Mouse (Mus musculus) lung, adult 2 months (tissue): ENCODE measurements around the gene Stk24. TPM values are rescaled to one million over a fixed set of nuclear protein-coding genes. Genes with fewer than 3 reads are reported as not detected.

Source experiments
- DNase-seq: peaks from one replicate; pipeline ENCODE4 v3.0.0; 2022
- H3K4me1 ChIP-seq: fragments of 200-500 bp; 2 replicates; pipeline ENCODE4 v1.6.1; 2011; ENCODE audit warnings: low read length; ENCODE audit not compliant: control insufficient read depth, insufficient read depth
- H3K4me3 ChIP-seq: fragments of 200-500 bp; replicated peaks from 2 replicates; pipeline ENCODE3; 2011; ENCODE audit warnings: low read depth, mild to moderate bottlenecking, control low read depth, low read length; ENCODE audit errors: extremely low read depth
- CTCF ChIP-seq: fragments of 200-500 bp; IDR thresholded peaks from 2 replicates; pipeline ENCODE4 v1.5.1; 2011; ENCODE audit warnings: mild to moderate bottlenecking, low read length, control low read depth; ENCODE audit not compliant: insufficient read depth
- POLR2A ChIP-seq: fragments of 200-500 bp; IDR thresholded peaks from 2 replicates; pipeline ENCODE4 v1.6.1; 2011; ENCODE audit warnings: low read depth, mild to moderate bottlenecking, control low read depth, low read length, borderline replicate concordance; ENCODE audit errors: extremely low read depth
- WGBS: fragments of 180-500 bp; shearing (Covaris S2); methylation state at CpG from one replicate; pipeline ENCODE4 v1.1.7; 2018; 5-methylcytosine and 5-hydroxymethylcytosine counted together
- polyA plus RNA-seq: library from polyadenylated mRNA; depleted of rRNA; stranded (reverse); fragments of >200 nt; gene quantifications from 2 replicates; pipeline ENCODE4 v1.2.3, GENCODE M21; 2012

Gene Stk24
- polyA plus RNA-seq, 1 experiment = 26.9 TPM

DNA sequence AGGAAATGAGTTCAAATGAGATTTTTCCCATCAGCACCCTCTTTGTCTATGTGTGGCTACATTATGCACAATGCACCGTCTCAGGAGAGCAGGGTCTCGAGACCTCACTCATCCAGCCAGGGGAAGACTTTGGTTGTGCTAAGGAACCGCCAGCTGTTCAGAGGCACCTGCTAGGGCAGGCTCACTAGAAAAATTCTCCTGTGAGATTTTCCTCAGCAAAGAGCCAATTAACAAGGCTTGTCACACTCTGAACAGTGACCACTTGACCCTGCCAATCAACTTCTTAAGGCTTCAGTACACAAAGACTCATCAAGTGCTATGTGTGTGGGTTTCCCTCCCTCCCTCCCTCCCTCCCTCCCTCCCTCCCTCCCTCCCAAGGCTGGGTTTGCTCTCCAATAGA, 4.0 kb upstream of the Stk24 start:
- H3K4me3 ChIP-seq = no peak overlapping the region
- DNase-seq = no peak
- no peak for TF ChIP-seq CTCF
- TF ChIP-seq POLR2A = no peak
- peaks cover 5% of the 10 kb centered on the region; the same call in 1 of the 2 replicates for H3K4me1 ChIP-seq
- 59% methylated on average over 3 of the region's 3 CpGs for WGBS

DNA sequence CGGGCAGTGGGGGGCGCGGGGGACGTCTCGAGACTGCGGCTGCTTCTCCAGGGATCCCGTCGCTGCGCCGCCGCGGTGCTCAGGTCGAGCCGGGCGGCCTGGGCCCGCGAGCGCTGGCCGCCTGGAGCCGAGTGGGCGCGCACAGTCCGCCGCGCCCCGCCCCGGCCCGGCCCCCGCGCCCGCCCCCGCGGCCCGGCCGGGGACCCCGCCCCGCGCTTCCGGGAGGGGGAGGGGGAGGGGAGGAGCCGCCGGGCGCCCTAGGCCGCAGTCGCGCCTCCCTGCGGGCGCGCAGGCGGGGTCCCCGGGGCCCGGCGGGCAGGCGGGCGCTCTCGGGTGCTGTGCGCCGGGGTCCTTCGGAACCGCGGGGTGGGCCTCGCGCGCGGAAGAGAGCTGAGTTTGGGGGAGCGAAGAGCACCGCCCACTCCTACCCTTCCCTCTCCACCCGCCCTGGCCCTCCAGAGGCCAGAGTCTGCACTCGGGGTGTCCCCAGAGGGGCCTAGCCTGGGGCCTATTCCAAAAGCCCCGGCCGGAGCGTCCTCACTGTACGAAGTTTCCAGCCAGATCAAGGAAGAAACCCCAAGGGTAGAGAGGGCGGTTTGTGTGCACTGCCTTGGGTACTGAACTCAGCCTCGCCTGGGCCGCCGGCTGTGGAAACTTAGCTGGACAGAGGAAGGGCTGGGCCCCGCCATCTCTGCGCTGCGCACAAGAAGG, 540 bp downstream of the Stk24 start:
- WGBS = under 1% methylated on average over 62 of the region's 79 CpGs
- DNase-seq = peak; percentile 83
- peak overlapping the region; percentile 84 for H3K4me3 ChIP-seq
- TF ChIP-seq POLR2A (peak; percentile 47; the same call in 1 of the 2 replicates), CTCF (no peak)
- H3K4me1 ChIP-seq = peaks cover 11% of the 10 kb centered on the region

GRCm38 (mm10) chr14:121378243-121379115, 1.3 kb downstream of the Stk24 start:
- TF ChIP-seq POLR2A (0 out of 2 replicates have a peak, but pooled peaks have one; percentile 3), CTCF (no peak)
- H3K4me3 ChIP-seq = peak overlapping the region; percentile 74
- WGBS = under 1% methylated on average over 82 of the region's 83 CpGs
- peaks cover 16% of the 10 kb centered on the region for H3K4me1 ChIP-seq
- peak; percentile 86 for DNase-seq

GRCm38 (mm10) chr14:121376566-121376965, 3.2 kb downstream of the Stk24 start:
- peaks cover 24% of the 10 kb centered on the region for H3K4me1 ChIP-seq
- 31% methylated on average over 6 of the region's 6 CpGs for WGBS
- H3K4me3 ChIP-seq = no peak overlapping the region
- TF ChIP-seq POLR2A = no peak
- TF ChIP-seq CTCF = no peak
- DNase-seq = no peak

GRCm38 (mm10) chr14:121373901-121374300, 5.9 kb downstream of the Stk24 start:
- H3K4me1 ChIP-seq = peaks cover 25% of the 10 kb centered on the region

DNA sequence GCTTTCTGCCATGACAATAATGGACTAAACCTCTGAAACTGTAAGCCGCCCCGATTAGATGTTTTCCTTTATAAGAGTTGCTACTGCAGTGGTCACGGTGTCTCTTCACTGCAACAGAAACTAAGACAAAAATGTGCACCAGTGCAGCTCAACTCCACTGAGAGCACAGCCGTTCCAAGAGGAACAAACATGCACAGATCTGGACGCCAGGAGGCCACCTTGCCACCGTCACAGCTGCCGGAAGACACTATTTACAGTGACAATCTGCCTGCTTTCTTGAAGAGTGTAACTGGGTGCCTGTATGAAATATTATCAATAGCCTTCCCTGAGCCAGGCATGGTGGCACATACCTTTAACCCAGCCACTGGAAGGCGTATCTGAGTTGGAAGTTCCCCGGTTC, 6.8 kb downstream of the Stk24 start:
- peak; percentile 46 for TF ChIP-seq CTCF
- no peak for TF ChIP-seq POLR2A
- no peak for DNase-seq

More at GRCm38 (mm10) chr14:121373901-121374300, 5.9 kb downstream of the Stk24 start:
- H3K4me3 ChIP-seq = no peak overlapping the region
- no peak for DNase-seq
- TF ChIP-seq CTCF (no peak), POLR2A (no peak)
- 55% methylated on average over 4 of the region's 4 CpGs for WGBS

DNA sequence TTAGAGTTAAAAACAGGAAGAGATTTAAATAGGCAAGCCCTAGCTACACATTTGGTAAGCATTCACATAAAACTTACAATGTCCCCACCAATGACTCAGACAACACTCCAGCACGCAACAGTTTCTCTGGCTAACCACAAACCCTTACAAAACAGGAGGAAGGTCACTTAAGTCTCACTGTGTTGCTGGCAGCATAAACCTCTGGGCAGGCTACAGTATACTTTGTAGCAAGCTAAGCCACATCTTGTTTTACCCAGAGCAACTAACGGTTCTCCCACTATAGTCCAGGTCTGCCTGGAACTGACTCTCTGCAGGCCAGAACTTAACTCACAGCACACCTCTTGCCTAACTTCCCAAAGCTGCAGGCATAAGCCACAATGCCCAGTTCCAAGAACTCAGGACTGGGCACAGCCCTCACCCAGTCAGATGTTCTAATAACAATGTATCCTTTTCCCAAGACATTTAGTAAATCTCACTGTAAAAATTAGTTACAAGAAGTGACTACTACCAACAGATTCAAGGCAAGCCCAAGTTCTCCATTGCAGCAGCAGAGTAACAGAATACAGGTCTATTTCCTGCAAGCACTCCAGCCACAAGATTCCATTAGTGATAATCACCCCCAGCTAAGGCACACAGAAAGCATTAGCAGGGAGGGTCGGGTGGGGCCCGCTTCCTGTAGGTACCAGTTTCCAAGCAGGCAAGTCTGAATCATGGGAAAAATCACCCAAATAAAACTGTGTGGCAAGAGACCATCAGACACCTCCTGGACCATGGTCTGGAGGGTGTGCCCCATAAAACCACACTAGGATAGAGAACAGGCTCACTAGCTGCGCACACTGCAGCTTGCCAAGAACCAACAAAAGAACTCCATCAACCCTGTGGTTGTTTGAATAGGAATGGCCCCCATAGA, 7.6 kb downstream of the Stk24 start:
- Histone ChIP-seq H3K4me3 (no peak overlapping the region), H3K4me1 (peaks cover 42% of the 10 kb centered on the region)
- TF ChIP-seq POLR2A (no peak), CTCF (no peak)
- DNase-seq = no peak
- WGBS = 31% methylated on average over 5 of the region's 5 CpGs

More for the DNA sequence above, 6.8 kb downstream of the Stk24 start:
- Histone ChIP-seq H3K4me1 (peaks cover 33% of the 10 kb centered on the region), H3K4me3 (no peak overlapping the region)
- WGBS = 52% methylated on average over 9 of the region's 9 CpGs

GRCm38 (mm10) chr14:121369385-121369784, 10.4 kb downstream of the Stk24 start:
- Histone ChIP-seq H3K4me1 (peaks cover 55% of the 10 kb centered on the region), H3K4me3 (no peak overlapping the region)
- no peak for TF ChIP-seq POLR2A
- TF ChIP-seq CTCF = no peak
- 58% methylated on average over 5 of the region's 5 CpGs for WGBS
- DNase-seq = no peak

GRCm38 (mm10) chr14:121368108-121368705, 11.6 kb downstream of the Stk24 start:
- Histone ChIP-seq H3K4me1 (peaks cover 50% of the 10 kb centered on the region), H3K4me3 (no peak overlapping the region)
- no peak for TF ChIP-seq CTCF
- TF ChIP-seq POLR2A = no peak
- no peak for DNase-seq
- 66% methylated on average over 4 of the region's 4 CpGs for WGBS
